Mouse (Mus musculus) intestine, embryonic 16.5 days (tissue): ENCODE data around the gene Plaur. TPM values are rescaled to one million over a fixed set of nuclear protein-coding genes. Genes with fewer than 3 reads are reported as not detected.

ENCODE experiments used
- ATAC-seq: fragments of 200-750 bp; cut with Nextera tagmentation; 2 replicates; pipeline ENCODE4 v1.8.0; 2017; ENCODE audit warnings: moderate TSS enrichment, moderate library complexity
- H3K27ac ChIP-seq: fragments of 300-500 bp; sonication (generic); 2 replicates; pipeline ENCODE4 v1.5.1; 2014; ENCODE audit warnings: mild to moderate bottlenecking, low read length
- H3K27me3 ChIP-seq: fragments of 300-500 bp; sonication (generic); replicated peaks from 2 replicates; pipeline ENCODE4 v1.6.1; 2014; ENCODE audit warnings: low read length, control low read depth, mixed read lengths; ENCODE audit not compliant: control insufficient read depth, insufficient read depth
- H3K36me3 ChIP-seq: fragments of 300-500 bp; sonication (generic); 2 replicates; pipeline ENCODE4 v1.6.1; 2014; ENCODE audit warnings: low read length, control low read depth; ENCODE audit not compliant: control insufficient read depth, insufficient read depth
- H3K4me1 ChIP-seq: fragments of 300-500 bp; sonication (generic); 2 replicates; pipeline ENCODE4 v1.6.1; 2014; ENCODE audit warnings: low read length, control low read depth, mixed read lengths; ENCODE audit not compliant: control insufficient read depth, insufficient read depth
- H3K4me2 ChIP-seq: fragments of 300-500 bp; sonication (generic); 2 replicates; pipeline ENCODE4 v1.6.1; 2014; ENCODE audit warnings: low read depth, low read length, control low read depth
- H3K4me3 ChIP-seq: fragments of 300-500 bp; sonication (generic); 2 replicates; pipeline ENCODE4 v1.5.1; 2014; ENCODE audit warnings: mild to moderate bottlenecking, low read length
- H3K9ac ChIP-seq: fragments of 300-500 bp; sonication (generic); 2 replicates; pipeline ENCODE4 v1.6.1; 2014; ENCODE audit warnings: low read depth, low read length
- H3K9me3 ChIP-seq: fragments of 300-500 bp; sonication (generic); 2 replicates; pipeline ENCODE4 v1.6.1; 2016; ENCODE audit warnings: low read length, control low read depth; ENCODE audit not compliant: control insufficient read depth
- WGBS: fragments of 180-500 bp; shearing (Covaris S2); extraction: QIAGEN DNeasy Blood & Tissue Kit; methylation state at CpG from one replicate; pipeline ENCODE4 v1.1.7; 2014; 5-methylcytosine and 5-hydroxymethylcytosine counted together
- polyA plus RNA-seq: library from polyadenylated mRNA; unstranded; fragments of >200 nt; fragmentation: Nextera tagmentation; extraction: Ambion mirVana; gene quantifications from 2 replicates; pipeline ENCODE4 v1.2.1, GENCODE M21; 2015

Gene Plaur
- polyA plus RNA-seq, 1 experiment from 2014 or later = 9.7 TPM

- Histone ChIP-seq H3K9ac (no peak overlapping the region), H3K36me3 (no peaks in the 10 kb centered on the region), H3K4me2 (no peak overlapping the region), H3K27ac (no peak overlapping the region), H3K4me1 (0 out of 2 replicates have a peak, but pooled peaks cover 7% of the 10 kb centered on the region), H3K27me3 (no peaks in the 10 kb centered on the region; the same call in 1 of the 2 replicates), H3K4me3 (no peak overlapping the region), H3K9me3 (no peaks in the 10 kb centered on the region)
- WGBS = 96% methylated on average over 8 of the region's 8 CpGs
- no peak for ATAC-seq
Observed at GRCm38 (mm10) chr7:24427168-24427567, 35.1 kb upstream of the Plaur start.

DNA sequence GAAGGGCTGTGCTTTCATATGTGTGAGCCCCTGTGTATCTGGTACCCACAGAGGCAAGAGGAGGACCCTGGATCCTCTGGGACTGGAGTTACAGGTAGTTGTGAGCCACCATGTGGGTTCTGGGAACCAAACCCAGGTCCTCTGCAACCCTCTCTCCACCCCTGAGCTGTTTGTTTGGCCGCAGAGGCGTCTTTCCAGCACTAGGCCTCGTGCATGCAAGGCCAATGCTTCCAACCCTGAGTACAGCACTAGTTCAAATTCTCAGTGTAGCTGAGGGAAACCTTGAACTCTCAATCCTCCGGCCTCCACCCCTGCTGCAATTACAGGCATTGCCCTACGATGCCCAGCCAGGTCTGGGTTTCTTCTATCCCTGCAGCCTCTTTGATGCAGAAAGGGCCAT lies 33.6 kb upstream of the Plaur start:
- no peak overlapping the region for H3K27ac ChIP-seq
- H3K27me3 ChIP-seq = peaks cover 9% of the 10 kb centered on the region; the same call in 1 of the 2 replicates
- H3K36me3 ChIP-seq = no peaks in the 10 kb centered on the region
- no peaks in the 10 kb centered on the region for H3K9me3 ChIP-seq
- no peak overlapping the region for H3K4me3 ChIP-seq
- ATAC-seq = no peak
- H3K4me2 ChIP-seq = no peak overlapping the region
- no peak overlapping the region for H3K9ac ChIP-seq
- WGBS = 90% methylated on average over 5 of the region's 5 CpGs
- 0 out of 2 replicates have a peak, but pooled peaks cover 4% of the 10 kb centered on the region for H3K4me1 ChIP-seq

- 68% methylated on average over 16 of the region's 16 CpGs for WGBS
- Histone ChIP-seq H3K4me3 (no peak overlapping the region), H3K4me2 (no peak overlapping the region), H3K4me1 (0 out of 2 replicates have a peak, but pooled peaks cover 2% of the 10 kb centered on the region), H3K9me3 (no peaks in the 10 kb centered on the region), H3K27me3 (peaks cover 13% of the 10 kb centered on the region; the same call in 1 of the 2 replicates), H3K27ac (no peak overlapping the region), H3K36me3 (no peaks in the 10 kb centered on the region), H3K9ac (no peak overlapping the region)
- ATAC-seq = no peak
Observed at GRCm38 (mm10) chr7:24429413-24430112, 32.7 kb upstream of the Plaur start.

DNA sequence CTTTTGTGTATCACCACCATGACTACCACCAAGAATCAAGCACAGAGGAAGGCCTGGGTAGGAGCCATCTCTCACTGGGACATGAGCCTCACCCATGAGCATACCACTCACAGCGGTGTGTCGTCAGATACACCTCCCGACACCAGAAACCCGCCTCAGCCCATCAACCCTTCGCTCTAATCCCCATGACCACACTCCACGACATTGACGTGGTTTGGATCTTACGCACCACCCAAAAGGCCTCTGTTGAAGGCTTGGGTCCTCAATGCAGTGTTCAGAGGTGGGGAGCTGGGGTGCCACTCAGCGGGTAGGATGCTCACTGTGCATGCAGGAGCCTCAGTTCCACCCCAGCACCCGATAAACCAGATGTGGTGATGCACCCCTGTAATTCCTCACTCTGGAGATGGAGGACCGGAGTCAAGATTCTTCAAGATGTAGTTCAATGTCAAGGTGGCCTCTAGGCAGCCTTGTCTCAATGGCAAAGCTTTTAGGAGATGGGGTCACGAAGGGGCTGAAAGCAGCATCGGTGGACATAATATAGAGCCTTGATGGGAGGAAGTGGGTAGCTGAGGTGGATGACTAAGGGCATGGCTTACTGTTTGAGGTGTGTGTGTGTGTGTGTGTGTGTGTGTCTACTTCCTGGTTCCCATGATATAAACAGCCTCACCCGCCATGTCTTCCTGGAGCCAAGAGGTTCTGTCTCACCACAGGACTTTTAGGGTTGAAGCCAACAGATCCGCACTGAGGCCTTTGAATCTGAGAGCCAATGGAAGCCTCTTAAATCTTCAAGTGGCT lies 31.5 kb upstream of the Plaur start:
- Histone ChIP-seq H3K4me1 (0 out of 2 replicates have a peak, but pooled peaks cover 2% of the 10 kb centered on the region), H3K36me3 (no peaks in the 10 kb centered on the region), H3K9ac (no peak overlapping the region), H3K4me2 (no peak overlapping the region), H3K27ac (no peak overlapping the region), H3K27me3 (peaks cover 13% of the 10 kb centered on the region; the same call in 1 of the 2 replicates), H3K4me3 (no peak overlapping the region), H3K9me3 (no peaks in the 10 kb centered on the region)
- no peak for ATAC-seq
- WGBS = 92% methylated on average over 15 of the region's 15 CpGs

DNA sequence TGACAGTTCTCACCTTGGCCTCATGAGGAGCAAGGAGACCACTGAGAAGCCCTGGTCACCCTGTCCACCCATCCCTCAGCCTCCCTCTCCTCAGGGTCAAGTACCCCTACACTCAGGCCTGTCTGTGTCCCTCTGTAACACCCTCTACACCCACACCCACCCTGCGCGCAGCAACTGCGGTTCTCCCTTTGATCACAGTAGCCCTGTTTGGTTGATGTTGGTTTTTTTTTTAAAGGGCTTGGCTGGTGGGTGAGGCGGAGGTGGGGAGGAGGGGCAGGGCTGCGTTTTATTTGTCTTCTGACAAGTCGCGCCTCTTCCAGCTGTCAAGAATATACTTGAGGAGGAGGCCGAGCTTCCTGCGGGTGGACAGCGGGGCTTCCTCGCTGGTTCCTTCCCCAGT lies 30.6 kb upstream of the Plaur start:
- ATAC-seq = 0 out of 2 replicates have a peak, but pooled peaks have one; percentile 26
- Histone ChIP-seq H3K36me3 (no peaks in the 10 kb centered on the region), H3K27me3 (peaks cover 13% of the 10 kb centered on the region; the same call in 1 of the 2 replicates), H3K4me1 (0 out of 2 replicates have a peak, but pooled peaks cover 2% of the 10 kb centered on the region), H3K27ac (no peak overlapping the region), H3K9me3 (no peaks in the 10 kb centered on the region), H3K4me2 (no peak overlapping the region), H3K4me3 (no peak overlapping the region), H3K9ac (no peak overlapping the region)
- WGBS = 38% methylated on average over 11 of the region's 11 CpGs

DNA sequence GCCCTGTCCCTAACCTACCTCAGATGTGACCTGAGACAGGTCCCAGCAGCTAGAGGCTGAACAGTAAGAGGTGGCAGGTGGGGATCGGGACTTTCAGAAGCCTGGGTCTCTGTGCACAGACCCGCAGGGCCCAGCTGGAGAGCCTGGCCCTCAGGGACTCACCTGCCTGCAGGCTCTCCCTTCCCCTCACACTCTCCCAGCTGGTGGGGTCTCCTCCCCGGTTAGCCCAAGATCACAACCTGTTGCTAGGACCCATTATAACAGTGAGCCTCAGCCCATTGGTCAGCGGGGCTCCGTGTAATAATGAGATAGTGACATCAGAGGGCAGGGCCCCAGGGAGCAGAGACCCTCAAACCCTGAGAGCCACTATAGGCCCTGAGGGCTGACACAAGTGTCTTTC lies 27.0 kb upstream of the Plaur start:
- 81% methylated on average over 5 of the region's 5 CpGs for WGBS
- no peak for ATAC-seq
- H3K27me3 ChIP-seq = peaks cover 13% of the 10 kb centered on the region; the same call in 1 of the 2 replicates

DNA sequence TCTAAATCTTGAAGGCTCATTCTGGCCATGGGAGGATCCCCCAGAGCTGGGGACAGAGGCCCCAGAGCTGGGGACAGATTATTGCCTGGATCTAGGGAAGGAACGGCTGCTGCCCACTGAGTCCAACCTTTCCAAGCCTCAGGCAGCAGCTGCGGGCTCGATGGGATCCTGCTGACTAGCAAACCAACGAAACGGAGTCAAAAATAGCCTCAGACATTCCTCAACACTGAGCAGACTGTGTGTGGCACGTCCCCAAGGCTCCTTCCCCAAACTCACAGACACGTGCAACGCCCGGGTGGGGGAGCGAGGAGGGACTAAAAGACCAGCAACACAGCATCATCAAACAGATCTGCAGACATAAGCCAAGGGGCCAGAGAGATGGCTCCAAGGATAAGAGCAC lies 24.3 kb upstream of the Plaur start:
- Histone ChIP-seq H3K9me3 (no peaks in the 10 kb centered on the region), H3K27me3 (0 out of 2 replicates have a peak, but pooled peaks cover 6% of the 10 kb centered on the region), H3K27ac (no peak overlapping the region), H3K4me3 (no peak overlapping the region), H3K36me3 (no peaks in the 10 kb centered on the region), H3K4me1 (no peaks in the 10 kb centered on the region), H3K9ac (no peak overlapping the region), H3K4me2 (no peak overlapping the region)
- 61% methylated on average over 10 of the region's 10 CpGs for WGBS
- no peak for ATAC-seq

More for the DNA sequence above, 27.0 kb upstream of the Plaur start:
- no peak overlapping the region for H3K9ac ChIP-seq
- 0 out of 2 replicates have a peak, but pooled peaks cover 2% of the 10 kb centered on the region for H3K4me1 ChIP-seq
- no peaks in the 10 kb centered on the region for H3K36me3 ChIP-seq
- no peak overlapping the region for H3K4me2 ChIP-seq
- H3K27ac ChIP-seq = no peak overlapping the region
- no peaks in the 10 kb centered on the region for H3K9me3 ChIP-seq
- no peak overlapping the region for H3K4me3 ChIP-seq

- no peaks in the 10 kb centered on the region for H3K4me1 ChIP-seq
- H3K27ac ChIP-seq = no peak overlapping the region
- ATAC-seq = no peak
- H3K9me3 ChIP-seq = no peaks in the 10 kb centered on the region
- H3K4me2 ChIP-seq = no peak overlapping the region
- no peak overlapping the region for H3K9ac ChIP-seq
- no peak overlapping the region for H3K4me3 ChIP-seq
- no peaks in the 10 kb centered on the region for H3K27me3 ChIP-seq
- H3K36me3 ChIP-seq = no peaks in the 10 kb centered on the region
- 79% methylated on average over 6 of the region's 6 CpGs for WGBS
Observed at GRCm38 (mm10) chr7:24439191-24439590, 23.1 kb upstream of the Plaur start.

DNA sequence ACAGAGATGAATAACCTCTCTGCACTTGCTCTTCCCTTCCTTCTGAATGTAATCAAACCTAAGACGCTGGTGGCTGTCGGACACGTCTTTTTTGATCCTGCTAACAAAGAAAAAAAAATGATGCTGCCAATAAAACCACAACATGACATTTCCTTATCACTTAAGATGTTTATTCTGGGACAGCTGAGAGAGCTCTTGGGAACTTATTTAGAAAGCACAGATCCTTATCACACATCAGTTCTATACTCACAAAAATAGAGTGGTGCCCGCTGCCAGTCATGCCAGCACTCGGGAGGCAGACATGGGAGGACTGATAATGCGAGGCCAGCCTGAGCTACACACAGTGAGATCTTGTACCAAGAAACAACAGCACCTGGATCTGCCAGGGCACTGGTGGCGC lies 22.4 kb upstream of the Plaur start:
- Histone ChIP-seq H3K36me3 (no peaks in the 10 kb centered on the region), H3K9ac (no peak overlapping the region), H3K4me1 (no peaks in the 10 kb centered on the region), H3K9me3 (no peaks in the 10 kb centered on the region), H3K27ac (no peak overlapping the region), H3K27me3 (no peaks in the 10 kb centered on the region), H3K4me3 (no peak overlapping the region), H3K4me2 (no peak overlapping the region)
- no peak for ATAC-seq
- 63% methylated on average over 7 of the region's 7 CpGs for WGBS
